Mouse (Mus musculus) heart, embryonic 11.5 days (tissue): ENCODE results near the gene Plekha6. TPM values are rescaled to one million over a fixed set of nuclear protein-coding genes. Genes with fewer than 3 reads are reported as not detected.

ENCODE experiments used
- ATAC-seq: fragments of 200-750 bp; cut with Nextera tagmentation; replicated peaks from 2 replicates; pipeline ENCODE4 v1.8.0; 2017; ENCODE audit warnings: moderate library complexity; ENCODE audit not compliant: insufficient number of reproducible peaks, low FRiP score, low TSS enrichment
- H3K27ac ChIP-seq: fragments of 300-500 bp; sonication (generic); 2 replicates; pipeline ENCODE4 v1.5.1; 2014; ENCODE audit warnings: mild to moderate bottlenecking, low read depth, low read length
- H3K27me3 ChIP-seq: fragments of 300-500 bp; sonication (generic); 2 replicates; pipeline ENCODE4 v1.6.1; 2014; ENCODE audit warnings: mild to moderate bottlenecking, low read length, mixed read lengths; ENCODE audit not compliant: control insufficient read depth, insufficient read depth
- H3K36me3 ChIP-seq: fragments of 300-500 bp; sonication (generic); 2 replicates; pipeline ENCODE4 v1.6.1; 2014; ENCODE audit warnings: mild to moderate bottlenecking, low read length, moderate library complexity, mixed read lengths; ENCODE audit not compliant: control insufficient read depth, insufficient read depth
- H3K4me1 ChIP-seq: fragments of 300-500 bp; sonication (generic); 2 replicates; pipeline ENCODE4 v1.6.1; 2014; ENCODE audit warnings: low read length; ENCODE audit not compliant: control insufficient read depth, insufficient read depth
- H3K4me2 ChIP-seq: fragments of 300-500 bp; sonication (generic); 2 replicates; pipeline ENCODE4 v1.6.1; 2014; ENCODE audit warnings: mild to moderate bottlenecking, moderate library complexity
- H3K4me3 ChIP-seq: fragments of 300-500 bp; sonication (generic); 2 replicates; pipeline ENCODE4 v1.5.1; 2014; ENCODE audit warnings: low read depth, low read length
- H3K9ac ChIP-seq: fragments of 300-500 bp; sonication (generic); 2 replicates; pipeline ENCODE4 v1.6.1; 2014; ENCODE audit warnings: mild to moderate bottlenecking, low read depth, low read length, moderate library complexity
- H3K9me3 ChIP-seq: fragments of 300-500 bp; sonication (generic); replicated peaks from 2 replicates; pipeline ENCODE4 v1.6.1; 2016; ENCODE audit warnings: low read length; ENCODE audit not compliant: control insufficient read depth
- WGBS: fragments of 180-500 bp; shearing (Covaris S2); extraction: QIAGEN DNeasy Blood & Tissue Kit; methylation state at CpG from one replicate; pipeline ENCODE4 v1.1.7; 2014; ENCODE audit not compliant: insufficient replicate concordance; 5-methylcytosine and 5-hydroxymethylcytosine counted together
- polyA plus RNA-seq: library from polyadenylated mRNA; unstranded; fragments of >200 nt; fragmentation: Nextera tagmentation; extraction: Ambion mirVana; gene quantifications from 2 replicates; pipeline ENCODE4 v1.2.1, GENCODE M21; 2014

The Plekha6 gene
- polyA plus RNA-seq, 1 experiment from 2014 or later, result 13.6 TPM

DNA sequence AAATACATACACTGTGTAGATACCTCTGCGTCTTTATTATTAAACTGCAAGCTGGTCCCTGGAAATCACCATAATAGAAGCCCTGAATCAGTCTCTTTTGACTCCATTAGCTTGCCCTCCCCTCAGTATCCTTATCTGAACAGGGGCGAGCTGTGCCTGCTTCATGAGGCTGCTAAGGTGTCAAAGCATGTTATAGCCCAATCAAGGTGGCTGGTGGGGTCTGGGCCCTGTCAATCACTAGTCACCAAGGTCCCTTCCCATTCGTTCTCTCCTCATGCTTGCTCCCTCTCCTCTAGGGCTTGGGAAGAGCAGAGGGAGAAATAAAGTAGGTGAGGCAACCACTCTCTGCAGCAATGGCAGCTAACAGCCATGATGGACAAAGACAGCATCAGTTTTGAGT lies 183.2 kb downstream of the Plekha6 start:
- H3K27ac ChIP-seq, result no peak overlapping the region
- no peak for ATAC-seq
- no peak overlapping the region for H3K4me3 ChIP-seq
- no peaks in the 10 kb centered on the region for H3K9me3 ChIP-seq
- no peak overlapping the region for H3K4me2 ChIP-seq
- H3K36me3 ChIP-seq, result no peaks in the 10 kb centered on the region
- H3K27me3 ChIP-seq, result peaks cover 6% of the 10 kb centered on the region; the same call in 1 of the 2 replicates
- no peak overlapping the region for H3K9ac ChIP-seq
- H3K4me1 ChIP-seq, result peaks cover 8% of the 10 kb centered on the region; the same call in 1 of the 2 replicates
- WGBS, result 47% methylated on average over 3 of the region's 3 CpGs

DNA sequence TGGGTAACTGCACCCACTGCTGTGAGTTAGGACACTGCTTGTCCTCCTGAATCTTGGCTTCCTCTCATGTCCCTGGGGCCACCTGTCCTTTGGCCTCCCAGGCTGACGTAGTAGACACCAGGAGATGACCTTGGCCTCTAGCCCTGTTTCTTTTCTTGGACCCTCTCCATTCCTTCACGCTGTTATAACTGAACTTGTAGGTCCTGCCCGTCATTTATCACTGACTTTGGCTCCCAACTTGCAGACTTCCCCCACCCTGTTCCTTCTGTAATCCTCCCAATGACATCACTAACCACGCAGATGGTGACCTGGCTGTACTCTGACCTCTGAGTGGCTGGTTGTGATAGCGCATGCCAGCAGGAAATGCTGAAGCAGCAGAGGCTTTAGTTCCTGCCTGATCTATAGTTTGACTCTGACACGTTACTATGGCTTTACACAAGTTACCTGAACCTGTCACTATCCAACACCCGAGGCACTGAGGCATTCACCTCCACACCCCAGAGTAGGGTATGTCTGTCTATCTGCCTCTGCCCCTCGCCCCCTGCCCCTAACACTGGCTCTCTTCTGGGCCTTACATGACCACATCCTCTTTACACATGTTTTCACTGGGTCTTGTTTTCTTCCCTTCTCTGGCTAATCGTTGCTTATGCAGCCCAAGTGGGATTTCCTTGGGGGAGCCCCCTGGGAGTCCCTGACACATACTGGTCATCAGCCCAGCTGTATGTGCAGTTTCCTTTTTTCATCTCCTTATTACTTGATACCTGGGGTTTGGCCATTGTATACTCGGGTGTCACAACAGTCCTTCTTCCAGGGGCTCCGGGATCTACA lies 183.9 kb downstream of the Plekha6 start:
- Histone ChIP-seq H3K4me2 (no peak overlapping the region), H3K4me3 (no peak overlapping the region), H3K36me3 (no peaks in the 10 kb centered on the region), H3K9me3 (no peaks in the 10 kb centered on the region), H3K27ac (no peak overlapping the region), H3K4me1 (peaks cover 8% of the 10 kb centered on the region; the same call in 1 of the 2 replicates), H3K9ac (no peak overlapping the region), H3K27me3 (peaks cover 6% of the 10 kb centered on the region; the same call in 1 of the 2 replicates)
- 53% methylated on average over 11 of the region's 11 CpGs for WGBS
- no peak for ATAC-seq

DNA sequence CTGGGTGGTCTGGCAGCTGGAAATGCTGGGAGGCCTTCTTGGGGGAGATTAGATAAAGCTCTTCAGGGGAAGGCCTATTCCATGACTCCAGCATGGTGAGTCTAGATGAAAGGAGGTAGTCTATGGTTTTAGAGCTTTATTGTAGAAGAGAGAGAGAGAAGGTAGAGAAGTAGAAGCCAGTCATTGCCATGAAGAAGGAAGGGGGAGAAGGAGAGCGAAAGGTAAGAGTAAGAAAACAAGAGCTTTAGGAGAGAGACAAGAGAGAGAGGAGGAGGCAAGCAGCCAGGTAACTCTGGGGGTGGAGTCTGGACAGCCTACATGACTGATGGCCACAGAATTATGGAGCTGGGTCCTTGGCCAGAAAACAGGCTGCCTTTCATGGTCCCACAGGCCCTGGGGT lies 186.2 kb downstream of the Plekha6 start, which contains the start of gene Ren1:
TSS of gene Ren1 (plus strand) at position 301 of the 400 bp plus-strand sequence.
- Histone ChIP-seq H3K27me3 (peaks cover 6% of the 10 kb centered on the region; the same call in 1 of the 2 replicates), H3K9ac (no peak within 1 kb of the TSS), H3K9me3 (no peaks in the 10 kb centered on the region), H3K4me1 (peaks cover 8% of the 10 kb centered on the region; the same call in 1 of the 2 replicates), H3K36me3 (no peaks in the 10 kb centered on the region), H3K4me3 (no peak within 1 kb of the TSS), H3K27ac (no peak within 1 kb of the TSS), H3K4me2 (no peak within 1 kb of the TSS)
- WGBS, result 94% methylated on average over 1 of the region's 1 CpGs
- no peak for ATAC-seq

GRCm38 (mm10) chr1:133351762-133352161 lies 187.8 kb downstream of the Plekha6 start:
- Histone ChIP-seq H3K36me3 (no peaks in the 10 kb centered on the region), H3K9me3 (no peaks in the 10 kb centered on the region), H3K27me3 (peaks cover 11% of the 10 kb centered on the region), H3K4me2 (no peak overlapping the region), H3K27ac (no peak overlapping the region), H3K9ac (no peak overlapping the region), H3K4me3 (no peak overlapping the region), H3K4me1 (peaks cover 8% of the 10 kb centered on the region; the same call in 1 of the 2 replicates)
- whole genome bisulfite sequencing, result 47% methylated on average over 9 of the region's 9 CpGs
- no peak for ATAC-seq

Other genes starting within 250 kb of the Plekha6 start
- 34.4 and 41.2 TPM in 2 replicates for gene Mdm4, start 133.6 kb upstream of the Plekha6 start, polyA plus RNA-seq
- 7.7 and 10.3 TPM in 2 replicates for gene Pik3c2b, start 118.5 kb upstream of the Plekha6 start, polyA plus RNA-seq
- 33.6 and 40.8 TPM in 2 replicates for gene Ppp1r15b, start 33.1 kb upstream of the Plekha6 start, polyA plus RNA-seq
- gene Golt1a, start 145.6 kb downstream of the Plekha6 start, polyA plus RNA-seq, result not detected in 2 replicates
- gene Kiss1, start 157.7 kb downstream of the Plekha6 start, polyA plus RNA-seq, result not detected in 2 replicates
- not detected in 2 replicates for gene Ren1, start 186.3 kb downstream of the Plekha6 start, polyA plus RNA-seq
- 1.5 TPM in 2 replicates for gene Etnk2, start 199.4 kb downstream of the Plekha6 start, polyA plus RNA-seq